Mouse (Mus musculus): Measurements from ENCODE around the gene Snf8. TPM values are rescaled to one million over a fixed set of nuclear protein-coding genes. Genes with fewer than 3 reads are reported as not detected.

Snf8 gene
- polyA plus RNA-seq, 1 experiment: 91.8 TPM

- Histone ChIP-seq H3K27ac (ENCODE audit: insufficient read depth, low read depth, low read length) (no peak overlapping the region), H3K4me3 (ENCODE audit: insufficient read depth, low read length) (no peak overlapping the region), H3K4me1 (ENCODE audit: control insufficient read depth, insufficient read depth, low read length) (peaks cover 4% of the 10 kb centered on the region; the same call in 1 of the 2 replicates)
- TF ChIP-seq CTCF (IDR thresholded peaks at IDR 0.05; ENCODE audit: low read depth, low read length) (no peak), POLR2A (IDR thresholded peaks at IDR 0.05; ENCODE audit: borderline replicate concordance, low read depth, low read length) (no peak)
Observed at GRCm38 (mm10) chr11:96020622-96021021, 14.1 kb upstream of the Snf8 start.

- Histone ChIP-seq H3K4me1 (ENCODE audit: control insufficient read depth, insufficient read depth, low read length) (no peaks in the 10 kb centered on the region), H3K27ac (ENCODE audit: insufficient read depth, low read depth, low read length) (no peak overlapping the region), H3K4me3 (ENCODE audit: insufficient read depth, low read length) (no peak overlapping the region)
- TF ChIP-seq POLR2A (IDR thresholded peaks at IDR 0.05; ENCODE audit: borderline replicate concordance, low read depth, low read length): no peak
- no peak for TF ChIP-seq CTCF (IDR thresholded peaks at IDR 0.05; ENCODE audit: low read depth, low read length)
Observed at GRCm38 (mm10) chr11:96028130-96028529, 6.6 kb upstream of the Snf8 start.

DNA sequence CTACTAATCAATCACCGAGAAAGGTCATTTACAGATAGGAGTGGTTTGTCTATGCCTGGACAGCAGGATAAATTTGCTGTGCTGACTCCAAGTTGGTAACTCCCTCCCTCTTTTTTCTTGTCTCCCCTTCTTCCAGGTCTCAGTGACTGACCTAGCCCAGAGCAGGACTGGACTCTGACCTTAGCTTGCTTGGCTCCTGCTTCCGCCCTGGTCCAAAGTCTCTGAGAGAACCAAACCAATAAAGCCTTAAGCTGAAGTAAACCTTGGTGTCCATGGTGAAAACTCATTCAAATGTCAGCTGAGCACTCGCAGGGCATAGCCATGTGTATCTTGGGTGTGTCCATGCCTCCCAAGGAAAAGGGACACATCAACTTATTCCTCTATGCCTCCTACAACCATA lies 4.1 kb upstream of the Snf8 start:
- Histone ChIP-seq H3K27ac (ENCODE audit: insufficient read depth, low read depth, low read length) (no peak overlapping the region), H3K4me3 (ENCODE audit: insufficient read depth, low read length) (no peak overlapping the region), H3K4me1 (ENCODE audit: control insufficient read depth, insufficient read depth, low read length) (peaks cover 6% of the 10 kb centered on the region)
- no peak for TF ChIP-seq CTCF (IDR thresholded peaks at IDR 0.05; ENCODE audit: low read depth, low read length)
- TF ChIP-seq POLR2A (IDR thresholded peaks at IDR 0.05; ENCODE audit: borderline replicate concordance, low read depth, low read length): no peak

DNA sequence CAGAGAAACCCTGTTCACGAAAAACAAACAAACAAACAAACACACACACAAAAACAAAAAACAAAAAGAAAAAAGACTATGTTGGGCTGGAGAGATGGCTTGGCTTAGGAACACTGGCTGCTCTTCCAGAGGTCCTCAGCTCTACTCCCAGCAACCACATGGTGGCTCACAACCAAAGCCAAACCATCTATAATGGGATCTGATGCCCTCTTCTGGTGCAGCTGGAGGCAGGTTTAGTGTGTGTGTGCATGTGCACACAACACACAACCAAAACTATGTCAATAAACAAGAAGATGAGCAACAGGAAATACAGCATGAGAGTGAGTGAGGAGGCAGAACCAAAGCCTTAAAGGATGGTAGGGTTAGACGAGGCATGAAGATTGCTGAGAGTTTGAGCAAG lies 3.0 kb upstream of the Snf8 start:
- TF ChIP-seq CTCF (IDR thresholded peaks at IDR 0.05; ENCODE audit: low read depth, low read length) (no peak), POLR2A (IDR thresholded peaks at IDR 0.05; ENCODE audit: borderline replicate concordance, low read depth, low read length) (no peak)
- peaks cover 8% of the 10 kb centered on the region for H3K4me1 ChIP-seq (ENCODE audit: control insufficient read depth, insufficient read depth, low read length)
- H3K27ac ChIP-seq (ENCODE audit: insufficient read depth, low read depth, low read length): no peak overlapping the region
- no peak overlapping the region for H3K4me3 ChIP-seq (ENCODE audit: insufficient read depth, low read length)

GRCm38 (mm10) chr11:96033264-96033663 lies 1.4 kb upstream of the Snf8 start:
- no peak overlapping the region for H3K4me3 ChIP-seq (ENCODE audit: insufficient read depth, low read length)
- H3K27ac ChIP-seq (ENCODE audit: insufficient read depth, low read depth, low read length): no peak overlapping the region
- H3K4me1 ChIP-seq (ENCODE audit: control insufficient read depth, insufficient read depth, low read length): peaks cover 8% of the 10 kb centered on the region
- no peak for TF ChIP-seq POLR2A (IDR thresholded peaks at IDR 0.05; ENCODE audit: borderline replicate concordance, low read depth, low read length)
- no peak for TF ChIP-seq CTCF (IDR thresholded peaks at IDR 0.05; ENCODE audit: low read depth, low read length)

GRCm38 (mm10) chr11:96034116-96034515 lies 569 bp upstream of the Snf8 start:
- H3K4me1 ChIP-seq (ENCODE audit: control insufficient read depth, insufficient read depth, low read length): peaks cover 8% of the 10 kb centered on the region
- no peak for TF ChIP-seq POLR2A (IDR thresholded peaks at IDR 0.05; ENCODE audit: borderline replicate concordance, low read depth, low read length)
- no peak for TF ChIP-seq CTCF (IDR thresholded peaks at IDR 0.05; ENCODE audit: low read depth, low read length)
- H3K27ac ChIP-seq (ENCODE audit: insufficient read depth, low read depth, low read length): peak overlapping the region; percentile 67
- H3K4me3 ChIP-seq (ENCODE audit: insufficient read depth, low read length): peak overlapping the region; percentile 88

GRCm38 (mm10) chr11:96035133-96035532 lies 448 bp downstream of the Snf8 start:
- Histone ChIP-seq H3K27ac (ENCODE audit: insufficient read depth, low read depth, low read length) (no peak overlapping the region), H3K4me1 (ENCODE audit: control insufficient read depth, insufficient read depth, low read length) (peaks cover 8% of the 10 kb centered on the region), H3K4me3 (ENCODE audit: insufficient read depth, low read length) (peak overlapping the region; percentile 88)
- TF ChIP-seq CTCF (IDR thresholded peaks at IDR 0.05; ENCODE audit: low read depth, low read length): no peak

DNA sequence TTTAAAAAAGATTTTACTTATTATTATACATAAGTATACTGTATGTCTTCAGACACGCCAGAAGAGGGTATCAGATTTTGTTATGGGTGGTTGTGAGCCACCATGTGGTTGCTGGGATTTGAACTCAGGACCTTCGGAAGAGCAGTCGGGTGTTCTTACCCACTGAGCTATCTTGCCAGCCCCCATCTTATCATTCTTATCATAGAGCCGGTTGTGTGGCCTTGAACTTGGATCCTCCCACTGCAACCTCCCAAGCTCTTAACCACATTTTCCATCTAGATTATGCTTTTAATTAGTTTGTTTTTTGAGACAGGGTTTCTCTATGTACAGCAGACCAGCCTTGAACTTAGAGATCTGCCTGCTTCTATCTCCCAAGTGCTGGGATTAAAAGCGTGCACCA lies 2.8 kb downstream of the Snf8 start:
- peaks cover 8% of the 10 kb centered on the region for H3K4me1 ChIP-seq (ENCODE audit: control insufficient read depth, insufficient read depth, low read length)
- TF ChIP-seq POLR2A (IDR thresholded peaks at IDR 0.05; ENCODE audit: borderline replicate concordance, low read depth, low read length): no peak
- TF ChIP-seq CTCF (IDR thresholded peaks at IDR 0.05; ENCODE audit: low read depth, low read length): no peak
- H3K4me3 ChIP-seq (ENCODE audit: insufficient read depth, low read length): no peak overlapping the region
- H3K27ac ChIP-seq (ENCODE audit: insufficient read depth, low read depth, low read length): no peak overlapping the region

GRCm38 (mm10) chr11:96038560-96038959 lies 3.9 kb downstream of the Snf8 start:
- no peak overlapping the region for H3K4me3 ChIP-seq (ENCODE audit: insufficient read depth, low read length)
- H3K27ac ChIP-seq (ENCODE audit: insufficient read depth, low read depth, low read length): no peak overlapping the region
- TF ChIP-seq CTCF (IDR thresholded peaks at IDR 0.05; ENCODE audit: low read depth, low read length) (no peak), POLR2A (IDR thresholded peaks at IDR 0.05; ENCODE audit: borderline replicate concordance, low read depth, low read length) (no peak)
- peaks cover 8% of the 10 kb centered on the region for H3K4me1 ChIP-seq (ENCODE audit: control insufficient read depth, insufficient read depth, low read length)

- H3K27ac ChIP-seq (ENCODE audit: insufficient read depth, low read depth, low read length): no peak overlapping the region
- H3K4me3 ChIP-seq (ENCODE audit: insufficient read depth, low read length): no peak overlapping the region
- no peak for TF ChIP-seq CTCF (IDR thresholded peaks at IDR 0.05; ENCODE audit: low read depth, low read length)
- no peak for TF ChIP-seq POLR2A (IDR thresholded peaks at IDR 0.05; ENCODE audit: borderline replicate concordance, low read depth, low read length)
- H3K4me1 ChIP-seq (ENCODE audit: control insufficient read depth, insufficient read depth, low read length): peaks cover 9% of the 10 kb centered on the region
Observed at GRCm38 (mm10) chr11:96044803-96045567, 10.3 kb downstream of the Snf8 start.
